Mouse (Mus musculus): ENCODE measurements at regions not wholly inside any gene's neighbourhood (a gene's known extent, or its start where the extent isn't known, plus 50 kb on each side); places are given as distances from the start of the nearest gene placed in this dataset.
A peak's percentile ranks its signal among the peaks of the same experiment; 100 is the strongest.

- Histone ChIP-seq H3K4me1 (replicated peaks; ENCODE audit: control insufficient read depth, insufficient read depth) (no peaks in the 10 kb centered on the region), H3K27me3 (ENCODE audit: control insufficient read depth, insufficient read depth, low read length) (no peaks in the 10 kb centered on the region), H3K4me3 (ENCODE audit: low read depth, low read length) (no peak overlapping the region), H3K36me3 (ENCODE audit: control insufficient read depth, insufficient read depth, low read length) (no peaks in the 10 kb centered on the region), H3K4me2 (replicated peaks; ENCODE audit: low read depth) (no peak overlapping the region), H3K9ac (ENCODE audit: low read length) (no peak overlapping the region), H3K9me3 (ENCODE audit: control insufficient read depth, low read length) (no peaks in the 10 kb centered on the region), H3K27ac (replicated peaks) (no peak overlapping the region)
- TF ChIP-seq EP300 (optimal IDR thresholded peaks at IDR 0.05) = no peak
- TF ChIP-seq CTCF (IDR thresholded peaks at IDR 0.05; ENCODE audit: low read depth) = no peak
- no peak for DNase-seq (ENCODE audit: low spot score)
- no peak for ATAC-seq (ENCODE audit: low FRiP score, low TSS enrichment)
- WGBS = 76% methylated on average over 2 of the region's 2 CpGs
Observed at GRCm38 (mm10) chr17:81282543-81282942, 159.0 kb upstream of the Gm11096 start.

- Histone ChIP-seq H3K4me2 (replicated peaks; ENCODE audit: low read depth) (no peak overlapping the region), H3K9ac (ENCODE audit: low read length) (no peak overlapping the region), H3K36me3 (ENCODE audit: control insufficient read depth, insufficient read depth, low read length) (no peaks in the 10 kb centered on the region), H3K27me3 (ENCODE audit: control insufficient read depth, insufficient read depth, low read length) (no peaks in the 10 kb centered on the region), H3K27ac (replicated peaks) (no peak overlapping the region), H3K9me3 (ENCODE audit: control insufficient read depth, low read length) (no peaks in the 10 kb centered on the region), H3K4me3 (ENCODE audit: low read depth, low read length) (no peak overlapping the region), H3K4me1 (replicated peaks; ENCODE audit: control insufficient read depth, insufficient read depth) (no peaks in the 10 kb centered on the region)
- ATAC-seq (ENCODE audit: low FRiP score, low TSS enrichment) = peak; percentile 67; the same call in 1 of the 2 replicates
- WGBS = 6% methylated on average over 1 of the region's 1 CpGs
- DNase-seq (ENCODE audit: low spot score) = no peak
- TF ChIP-seq EP300 (optimal IDR thresholded peaks at IDR 0.05) = no peak
Observed at GRCm38 (mm10) chr17:81270235-81270634, 171.3 kb upstream of the Gm11096 start.

- Histone ChIP-seq H3K27ac (replicated peaks) (no peak overlapping the region), H3K9ac (ENCODE audit: low read length) (no peak overlapping the region), H3K4me3 (ENCODE audit: low read depth, low read length) (no peak overlapping the region), H3K4me2 (replicated peaks; ENCODE audit: low read depth) (no peak overlapping the region), H3K27me3 (ENCODE audit: control insufficient read depth, insufficient read depth, low read length) (no peaks in the 10 kb centered on the region), H3K4me1 (replicated peaks; ENCODE audit: control insufficient read depth, insufficient read depth) (no peaks in the 10 kb centered on the region), H3K9me3 (ENCODE audit: control insufficient read depth, low read length) (no peaks in the 10 kb centered on the region), H3K36me3 (ENCODE audit: control insufficient read depth, insufficient read depth, low read length) (no peaks in the 10 kb centered on the region)
- TF ChIP-seq CTCF (IDR thresholded peaks at IDR 0.05; ENCODE audit: low read depth) (no peak), EP300 (optimal IDR thresholded peaks at IDR 0.05) (no peak)
- DNase-seq (ENCODE audit: low spot score) (no peak), ATAC-seq (ENCODE audit: low FRiP score, low TSS enrichment) (no peak)
- 56% methylated on average over 1 of the region's 1 CpGs for WGBS
Observed at GRCm38 (mm10) chr17:81261957-81262356, 179.6 kb upstream of the Gm11096 start.

GRCm38 (mm10) chr17:81260036-81260435 lies 181.5 kb upstream of the Gm11096 start:
- no peaks in the 10 kb centered on the region for H3K4me1 ChIP-seq (replicated peaks; ENCODE audit: control insufficient read depth, insufficient read depth)
- H3K4me3 ChIP-seq (ENCODE audit: low read depth, low read length) = no peak overlapping the region
- DNase-seq (ENCODE audit: low spot score) (no peak), ATAC-seq (ENCODE audit: low FRiP score, low TSS enrichment) (no peak)
- 94% methylated on average over 1 of the region's 1 CpGs for WGBS
- no peak for TF ChIP-seq CTCF (IDR thresholded peaks at IDR 0.05; ENCODE audit: low read depth)
- TF ChIP-seq EP300 (optimal IDR thresholded peaks at IDR 0.05) = no peak
- H3K4me2 ChIP-seq (replicated peaks; ENCODE audit: low read depth) = no peak overlapping the region
- H3K9me3 ChIP-seq (ENCODE audit: control insufficient read depth, low read length) = no peaks in the 10 kb centered on the region
- H3K27me3 ChIP-seq (ENCODE audit: control insufficient read depth, insufficient read depth, low read length) = no peaks in the 10 kb centered on the region
- no peaks in the 10 kb centered on the region for H3K36me3 ChIP-seq (ENCODE audit: control insufficient read depth, insufficient read depth, low read length)
- H3K9ac ChIP-seq (ENCODE audit: low read length) = no peak overlapping the region
- H3K27ac ChIP-seq (replicated peaks) = no peak overlapping the region

GRCm38 (mm10) chr17:81256106-81256505 lies 185.5 kb upstream of the Gm11096 start:
- TF ChIP-seq EP300 (optimal IDR thresholded peaks at IDR 0.05) (no peak), CTCF (IDR thresholded peaks at IDR 0.05; ENCODE audit: low read depth) (no peak)
- H3K36me3 ChIP-seq (ENCODE audit: control insufficient read depth, insufficient read depth, low read length) = no peaks in the 10 kb centered on the region
- no peaks in the 10 kb centered on the region for H3K4me1 ChIP-seq (replicated peaks; ENCODE audit: control insufficient read depth, insufficient read depth)
- H3K4me2 ChIP-seq (replicated peaks; ENCODE audit: low read depth) = no peak overlapping the region
- no peak overlapping the region for H3K9ac ChIP-seq (ENCODE audit: low read length)
- DNase-seq (ENCODE audit: low spot score) (no peak), ATAC-seq (ENCODE audit: low FRiP score, low TSS enrichment) (no peak)
- no peaks in the 10 kb centered on the region for H3K9me3 ChIP-seq (ENCODE audit: control insufficient read depth, low read length)
- H3K4me3 ChIP-seq (ENCODE audit: low read depth, low read length) = no peak overlapping the region
- WGBS = 63% methylated on average over 3 of the region's 3 CpGs
- no peak overlapping the region for H3K27ac ChIP-seq (replicated peaks)
- no peaks in the 10 kb centered on the region for H3K27me3 ChIP-seq (ENCODE audit: control insufficient read depth, insufficient read depth, low read length)

- no peak overlapping the region for H3K27ac ChIP-seq (replicated peaks)
- no peak overlapping the region for H3K4me2 ChIP-seq (replicated peaks; ENCODE audit: low read depth)
- ATAC-seq (ENCODE audit: low FRiP score, low TSS enrichment) = no peak
- no peaks in the 10 kb centered on the region for H3K27me3 ChIP-seq (ENCODE audit: control insufficient read depth, insufficient read depth, low read length)
- H3K36me3 ChIP-seq (ENCODE audit: control insufficient read depth, insufficient read depth, low read length) = no peaks in the 10 kb centered on the region
- no peaks in the 10 kb centered on the region for H3K4me1 ChIP-seq (replicated peaks; ENCODE audit: control insufficient read depth, insufficient read depth)
- TF ChIP-seq EP300 (optimal IDR thresholded peaks at IDR 0.05) (no peak), CTCF (IDR thresholded peaks at IDR 0.05; ENCODE audit: low read depth) (no peak)
- WGBS = 62% methylated on average over 3 of the region's 3 CpGs
- H3K9ac ChIP-seq (ENCODE audit: low read length) = no peak overlapping the region
- H3K4me3 ChIP-seq (ENCODE audit: low read depth, low read length) = no peak overlapping the region
- H3K9me3 ChIP-seq (ENCODE audit: control insufficient read depth, low read length) = no peaks in the 10 kb centered on the region
- DNase-seq (ENCODE audit: low spot score) = no peak
Observed at GRCm38 (mm10) chr17:81250748-81251147, 185.9 kb upstream of the Thumpd2 start.
